Mouse (Mus musculus) spleen, adult 2 months (tissue): ENCODE measurements around the gene Grasp.

Source experiments
- CTCF ChIP-seq: fragments of 200-500 bp; IDR thresholded peaks from 2 replicates; pipeline ENCODE4 v1.5.1; 2011; ENCODE audit warnings: mild to moderate bottlenecking, inconsistent platforms; ENCODE audit not compliant: insufficient read depth, insufficient read length, insufficient replicate concordance; ENCODE audit errors: extremely low read depth
- POLR2A ChIP-seq: fragments of 200-500 bp; IDR thresholded peaks from 2 replicates; pipeline ENCODE4 v1.6.1; 2011; ENCODE audit warnings: low read depth, low read length, inconsistent platforms

DNA sequence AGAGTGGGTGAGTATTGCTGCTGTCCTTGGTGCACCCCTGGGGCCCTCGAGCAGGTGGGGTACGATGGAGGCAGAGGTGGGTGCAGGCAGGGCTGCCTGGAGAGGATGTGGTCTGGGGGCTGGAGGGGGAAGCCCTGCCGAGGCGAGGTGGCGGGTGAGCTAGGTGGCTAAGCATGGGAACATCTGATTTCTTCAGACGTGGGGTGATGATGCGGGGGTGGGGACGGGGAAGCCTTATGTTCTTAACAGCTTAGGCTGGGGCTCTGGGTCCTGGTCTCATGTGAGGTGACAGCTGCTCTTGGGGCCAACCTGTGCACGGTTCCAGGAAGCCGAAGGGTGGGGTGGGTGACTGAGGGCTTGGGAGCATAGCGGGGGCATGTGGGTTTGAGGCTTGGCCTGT lies 34.4 kb downstream of the Grasp start:
- TF ChIP-seq CTCF: no peak
- no peak for TF ChIP-seq POLR2A
